9 mouse cellular contexts compared by ENCODE assay signal in genomic region chr19:6926559-6927255, GRCm38 (mm10). TPM values are rescaled to one million over a fixed set of nuclear protein-coding genes. Genes with fewer than 3 reads are reported as not detected.
DNase-seq lines count a peak whose midpoint lies in the region; ATAC-seq and TF ChIP-seq lines count a peak whose summit lies in the region.
"Had no signal": no experiment of that assay in that cellular context is flagged by ENCODE, and none has a peak within 500 bp of the region (broad histone marks: within the 10 kb centered on the region; RNA-seq: fewer than 3 reads in every experiment).

No protein-coding gene starts in this region.

- no peaks in the 10 kb centered on the region for H3K36me3 ChIP-seq in lung, embryonic 14.5 days (ENCODE audit: insufficient read depth)
- no peaks in the 10 kb centered on the region for H3K36me3 ChIP-seq in forebrain, embryonic 12.5 days (replicated peaks)
- H3K36me3 ChIP-seq in kidney, embryonic 14.5 days (ENCODE audit: control insufficient read depth, insufficient read depth, low read length): no peaks in the 10 kb centered on the region
- no peaks in the 10 kb centered on the region for H3K36me3 ChIP-seq in midbrain, embryonic 13.5 days

- no peak overlapping the region for H3K9ac ChIP-seq in lung, embryonic 14.5 days
- H3K9ac ChIP-seq in forebrain, embryonic 12.5 days: peak overlapping the region; percentile 21; the same call in 1 of the 2 replicates
- no peak overlapping the region for H3K9ac ChIP-seq in kidney, embryonic 14.5 days (ENCODE audit: low read depth, low read length)
- H3K9ac ChIP-seq in midbrain, embryonic 13.5 days (replicated peaks): peak overlapping the region; percentile 25; the same call in 1 of the 2 replicates

- peaks cover 81% of the 10 kb centered on the region for H3K27me3 ChIP-seq in lung, embryonic 14.5 days (ENCODE audit: insufficient read depth, low read length)
- H3K27me3 ChIP-seq in forebrain, embryonic 12.5 days: peaks cover 91% of the 10 kb centered on the region
- H3K27me3 ChIP-seq in kidney, embryonic 14.5 days (ENCODE audit: control insufficient read depth, insufficient read depth, low read length): peaks cover 66% of the 10 kb centered on the region
- peaks cover 90% of the 10 kb centered on the region for H3K27me3 ChIP-seq in midbrain, embryonic 13.5 days

- H3K4me2 ChIP-seq in lung, embryonic 14.5 days: peak overlapping the region; percentile 33
- peak overlapping the region; percentile 44 for H3K4me2 ChIP-seq in forebrain, embryonic 12.5 days
- peak overlapping the region; percentile 29; the same call in 1 of the 2 replicates for H3K4me2 ChIP-seq in kidney, embryonic 14.5 days (replicated peaks; ENCODE audit: low read depth, low read length)
- peak overlapping the region; percentile 35 for H3K4me2 ChIP-seq in midbrain, embryonic 13.5 days (replicated peaks)

- peak; percentile 42 for DNase-seq in lung, embryonic 14.5 days
- DNase-seq in lung, postnatal 14 days: no peak
- DNase-seq in gastrocnemius, adult 8-10 months (ENCODE audit: low spot score in 2 of 2): no peak
- no peak for DNase-seq in spleen, postnatal 36 days (ENCODE audit: low spot score in 2 of 2)

- no peaks in the 10 kb centered on the region for H3K9me3 ChIP-seq in lung, embryonic 14.5 days (ENCODE audit: low read depth, low read length)
- H3K9me3 ChIP-seq in forebrain, embryonic 12.5 days: 0 out of 2 replicates have a peak, but pooled peaks cover 3% of the 10 kb centered on the region
- peaks cover 4% of the 10 kb centered on the region; the same call in 1 of the 2 replicates for H3K9me3 ChIP-seq in kidney, embryonic 14.5 days (ENCODE audit: control insufficient read depth, low read length)
- H3K9me3 ChIP-seq in midbrain, embryonic 13.5 days: no peaks in the 10 kb centered on the region

- peak overlapping the region; percentile 19 for H3K4me3 ChIP-seq in lung, embryonic 14.5 days (ENCODE audit: low read depth, low read length)
- peak overlapping the region; percentile 21 for H3K4me3 ChIP-seq in forebrain, embryonic 12.5 days (replicated peaks)
- peak overlapping the region; percentile 19 for H3K4me3 ChIP-seq in kidney, embryonic 14.5 days (ENCODE audit: low read length)
- peak overlapping the region; percentile 22 for H3K4me3 ChIP-seq in midbrain, embryonic 13.5 days (replicated peaks)

- H3K4me1 ChIP-seq in lung, embryonic 14.5 days (ENCODE audit: insufficient read depth): no peaks in the 10 kb centered on the region
- H3K4me1 ChIP-seq in forebrain, embryonic 12.5 days: peaks cover 23% of the 10 kb centered on the region
- H3K4me1 ChIP-seq in kidney, embryonic 14.5 days (ENCODE audit: control insufficient read depth, insufficient read depth, low read length): 0 out of 2 replicates have a peak, but pooled peaks cover 3% of the 10 kb centered on the region
- peaks cover 28% of the 10 kb centered on the region for H3K4me1 ChIP-seq in midbrain, embryonic 13.5 days (replicated peaks)

- WGBS in lung, embryonic 14.5 days: 13% methylated on average over 26 of the region's 26 CpGs
- 8% methylated on average over 26 of the region's 26 CpGs for WGBS in forebrain, embryonic 12.5 days
- 19% methylated on average over 26 of the region's 26 CpGs for WGBS in kidney, embryonic 14.5 days
- 11% methylated on average over 26 of the region's 26 CpGs for WGBS in midbrain, embryonic 13.5 days

- H3K27ac ChIP-seq in lung, embryonic 14.5 days (ENCODE audit: low read depth): no peak overlapping the region
- H3K27ac ChIP-seq in forebrain, embryonic 12.5 days: no peak overlapping the region
- H3K27ac ChIP-seq in kidney, embryonic 14.5 days (ENCODE audit: low read depth, low read length): no peak overlapping the region
- H3K27ac ChIP-seq in midbrain, embryonic 13.5 days: no peak overlapping the region

- no peak for ATAC-seq in lung, embryonic 14.5 days (ENCODE audit: insufficient read depth)
- ATAC-seq in forebrain, embryonic 12.5 days (ENCODE audit: low FRiP score): no peak
- ATAC-seq in kidney, embryonic 14.5 days (ENCODE audit: low FRiP score, low TSS enrichment): no peak
- ATAC-seq in midbrain, embryonic 13.5 days: no peak
- ATAC-seq in activated CD4-positive, CD25-positive, alpha-beta regulatory T cell, adult 4 months: no peak

- no peak for TF ChIP-seq CTCF in lung, embryonic 14.5 days (IDR thresholded peaks at IDR 0.05; ENCODE audit: low read depth)

RNA-seq across cellular contexts. Expression of gene Catsperz, which starts 1.5 kb away (rescaled TPM):
- polyA plus RNA-seq in lung, embryonic 14.5 days (2014; fragmentation: Nextera tagmentation; extraction: Ambion mirVana): 2.2 and 2.3 TPM in 2 replicates
- polyA plus RNA-seq in forebrain, embryonic 12.5 days (2016; fragmentation: Nextera tagmentation; extraction: Ambion mirVana): 0.27 TPM in 1 of 2 replicates, not detected in the other
- 2.1 and 3.8 TPM in 2 replicates for polyA plus RNA-seq in kidney, embryonic 14.5 days (2014; fragmentation: Nextera tagmentation; extraction: Ambion mirVana)
- polyA plus RNA-seq in midbrain, embryonic 13.5 days (2015; fragmentation: Nextera tagmentation; extraction: Ambion mirVana): 0.55 TPM in 1 of 2 replicates, not detected in the other
- total RNA-seq in gastrocnemius, adult 8-10 months (2022): not detected
- not detected for polyA plus RNA-seq in activated CD4-positive, CD25-positive, alpha-beta regulatory T cell, adult 4 months (2017; shearing (Covaris generic))
- total RNA-seq: hematopoietic stem cell, adult 5-6 weeks had no signal

RNA-seq across cellular contexts. Expression of gene Esrra, which starts 5.1 kb away (rescaled TPM):
- 3.1 and 4.2 TPM in 2 replicates for polyA plus RNA-seq in lung, embryonic 14.5 days (2014; fragmentation: Nextera tagmentation; extraction: Ambion mirVana)
- 11.4 and 13.0 TPM in 2 replicates for polyA plus RNA-seq in forebrain, embryonic 12.5 days (2016; fragmentation: Nextera tagmentation; extraction: Ambion mirVana)
- 5.2 and 9.0 TPM in 2 replicates for polyA plus RNA-seq in kidney, embryonic 14.5 days (2014; fragmentation: Nextera tagmentation; extraction: Ambion mirVana)
- polyA plus RNA-seq in midbrain, embryonic 13.5 days (2015; fragmentation: Nextera tagmentation; extraction: Ambion mirVana): 14.5 and 18.3 TPM in 2 replicates
- 100 to 1,000 TPM in 1 of 4 experiments, 10 to 100 TPM in 3; 82.8 to 114 (median 93.4) TPM for total RNA-seq in gastrocnemius, adult 8-10 months (2022)
- 1 to 10 TPM; 3.1 to 3.8 TPM for polyA plus RNA-seq in activated CD4-positive, CD25-positive, alpha-beta regulatory T cell, adult 4 months (2017; shearing (Covaris generic))

RNA-seq across cellular contexts. Expression of gene Kcnk4, which starts 7.6 kb away (rescaled TPM):
- 0.17 and 0.38 TPM in 2 replicates for polyA plus RNA-seq in lung, embryonic 14.5 days (2014; fragmentation: Nextera tagmentation; extraction: Ambion mirVana)
- polyA plus RNA-seq in forebrain, embryonic 12.5 days (2016; fragmentation: Nextera tagmentation; extraction: Ambion mirVana): 0.21 TPM in 1 of 2 replicates, not detected in the other
- 0.12 and 0.51 TPM in 2 replicates for polyA plus RNA-seq in kidney, embryonic 14.5 days (2014; fragmentation: Nextera tagmentation; extraction: Ambion mirVana)
- polyA plus RNA-seq in midbrain, embryonic 13.5 days (2015; fragmentation: Nextera tagmentation; extraction: Ambion mirVana): 0.28 and 0.79 TPM in 2 replicates
- total RNA-seq in gastrocnemius, adult 8-10 months (2022): not detected
- not detected for polyA plus RNA-seq in activated CD4-positive, CD25-positive, alpha-beta regulatory T cell, adult 4 months (2017; shearing (Covaris generic))
- total RNA-seq: hematopoietic stem cell, adult 5-6 weeks had no signal

RNA-seq across cellular contexts. Expression of gene Bad, which starts 15.0 kb away (rescaled TPM):
- 61.0 and 65.0 TPM in 2 replicates for polyA plus RNA-seq in lung, embryonic 14.5 days (2014; fragmentation: Nextera tagmentation; extraction: Ambion mirVana)
- polyA plus RNA-seq in forebrain, embryonic 12.5 days (2016; fragmentation: Nextera tagmentation; extraction: Ambion mirVana): 62.4 and 65.3 TPM in 2 replicates
- polyA plus RNA-seq in kidney, embryonic 14.5 days (2014; fragmentation: Nextera tagmentation; extraction: Ambion mirVana): 65.5 and 70.9 TPM in 2 replicates
- polyA plus RNA-seq in midbrain, embryonic 13.5 days (2015; fragmentation: Nextera tagmentation; extraction: Ambion mirVana): 75.5 and 84.3 TPM in 2 replicates
- total RNA-seq in gastrocnemius, adult 8-10 months (2022): 10 to 100 TPM in 2 of 4 experiments, 1 to 10 TPM in 2; 8.2 to 11.8 (median 10.6) TPM
- 10 to 100 TPM; 42.6 to 60.5 TPM for polyA plus RNA-seq in activated CD4-positive, CD25-positive, alpha-beta regulatory T cell, adult 4 months (2017; shearing (Covaris generic))

RNA-seq across cellular contexts. Expression of gene Gpr137, which starts 15.6 kb away (rescaled TPM):
- polyA plus RNA-seq in lung, embryonic 14.5 days (2014; fragmentation: Nextera tagmentation; extraction: Ambion mirVana): 21.8 and 23.5 TPM in 2 replicates
- polyA plus RNA-seq in forebrain, embryonic 12.5 days (2016; fragmentation: Nextera tagmentation; extraction: Ambion mirVana): 30.9 and 33.1 TPM in 2 replicates
- 23.3 and 27.4 TPM in 2 replicates for polyA plus RNA-seq in kidney, embryonic 14.5 days (2014; fragmentation: Nextera tagmentation; extraction: Ambion mirVana)
- 46.1 and 50.3 TPM in 2 replicates for polyA plus RNA-seq in midbrain, embryonic 13.5 days (2015; fragmentation: Nextera tagmentation; extraction: Ambion mirVana)
- total RNA-seq in gastrocnemius, adult 8-10 months (2022): 10 to 100 TPM in 2 of 4 experiments, 1 to 10 TPM in 2; 9.1 to 10.9 (median 10.0) TPM
- polyA plus RNA-seq in activated CD4-positive, CD25-positive, alpha-beta regulatory T cell, adult 4 months (2017; shearing (Covaris generic)): 10 to 100 TPM in 1 of 2 experiments, 1 to 10 TPM in 1; 9.8 to 11.5 TPM

Comparison
In these comparisons a context has a peak if more than half of its experiments do, and no peak if none do; other contexts are left out.
1. H3K9ac ChIP-seq: peak in forebrain, embryonic 12.5 days (single experiment) and midbrain, embryonic 13.5 days (single experiment); none in lung, embryonic 14.5 days (single experiment) and kidney, embryonic 14.5 days (single experiment).
2. Peak in every context shown above with its lines, with median percentiles within 50 percentile points of each other: H3K4me2 ChIP-seq and H3K4me3 ChIP-seq.